Mouse (Mus musculus) splenic B cell, adult 2 months (primary cell): ENCODE results near the gene Gm15155.
"Not testable (repeated sequence)": the region's sequence is repeated elsewhere in the genome, so short reads cannot be mapped to it uniquely, and the experiment has no call there.

Source experiments
- DNase-seq: peaks from one replicate; pipeline ENCODE4 v3.0.0-alpha.2; 2011; ENCODE audit warnings: low read depth, low spot score
- H3K27me3 ChIP-seq: 2 replicates; pipeline ENCODE4 v1.6.1; 2012; ENCODE audit warnings: mild to moderate bottlenecking, low read length, moderate library complexity, mixed read lengths; ENCODE audit not compliant: control insufficient read depth, poor library complexity, insufficient read depth, severe bottlenecking
- H3K36me3 ChIP-seq: 2 replicates; pipeline ENCODE4 v1.6.1; 2012; ENCODE audit warnings: mild to moderate bottlenecking, low read length, moderate library complexity, mixed read lengths; ENCODE audit not compliant: control insufficient read depth, poor library complexity, insufficient read depth, severe bottlenecking

The Gm15155 gene

GRCm38 (mm10) chrX:155657971-155658370 is 33.4 kb downstream of the Gm15155 start:
- no peaks in the 10 kb centered on the region for H3K36me3 ChIP-seq
- no peaks in the 10 kb centered on the region for H3K27me3 ChIP-seq
- DNase-seq = no peak

- not testable (repeated sequence) for H3K36me3 ChIP-seq, DNase-seq, H3K27me3 ChIP-seq
Observed at GRCm38 (mm10) chrX:155690440-155690839, 65.9 kb downstream of the Gm15155 start.

GRCm38 (mm10) chrX:155724157-155724556 is 99.6 kb downstream of the Gm15155 start:
- DNase-seq = no peak
- no peaks in the 10 kb centered on the region for H3K27me3 ChIP-seq
- H3K36me3 ChIP-seq = no peaks in the 10 kb centered on the region

- Histone ChIP-seq H3K36me3 (no peaks in the 10 kb centered on the region), H3K27me3 (no peaks in the 10 kb centered on the region)
- DNase-seq = no peak
Observed at GRCm38 (mm10) chrX:155728387-155728786, 103.8 kb downstream of the Gm15155 start.

- no peak for DNase-seq
- H3K36me3 ChIP-seq = no peaks in the 10 kb centered on the region
- H3K27me3 ChIP-seq = no peaks in the 10 kb centered on the region
Observed at GRCm38 (mm10) chrX:155888118-155888517, 263.6 kb downstream of the Gm15155 start.

- Histone ChIP-seq H3K27me3 (no peaks in the 10 kb centered on the region), H3K36me3 (no peaks in the 10 kb centered on the region)
- DNase-seq = no peak
Observed at GRCm38 (mm10) chrX:155900040-155900439, 275.5 kb downstream of the Gm15155 start.

GRCm38 (mm10) chrX:155901742-155902141 is 277.2 kb downstream of the Gm15155 start:
- no peak for DNase-seq
- no peaks in the 10 kb centered on the region for H3K36me3 ChIP-seq
- no peaks in the 10 kb centered on the region for H3K27me3 ChIP-seq

- DNase-seq = no peak
- Histone ChIP-seq H3K36me3 (no peaks in the 10 kb centered on the region), H3K27me3 (no peaks in the 10 kb centered on the region)
Observed at GRCm38 (mm10) chrX:155903108-155903507, 278.6 kb downstream of the Gm15155 start.

- no peaks in the 10 kb centered on the region for H3K27me3 ChIP-seq
- DNase-seq = no peak
- no peaks in the 10 kb centered on the region for H3K36me3 ChIP-seq
Observed at GRCm38 (mm10) chrX:156009756-156010155, 385.2 kb downstream of the Gm15155 start.

GRCm38 (mm10) chrX:156155776-156156175 is 531.2 kb downstream of the Gm15155 start:
- no peak for DNase-seq
- H3K36me3 ChIP-seq = no peaks in the 10 kb centered on the region
- no peaks in the 10 kb centered on the region for H3K27me3 ChIP-seq

GRCm38 (mm10) chrX:156171587-156171986 is 547.0 kb downstream of the Gm15155 start:
- no peak for DNase-seq
- Histone ChIP-seq H3K36me3 (no peaks in the 10 kb centered on the region), H3K27me3 (no peaks in the 10 kb centered on the region)

- H3K36me3 ChIP-seq, DNase-seq, H3K27me3 ChIP-seq: not testable (repeated sequence)
Observed at GRCm38 (mm10) chrX:156303806-156304205, 679.3 kb downstream of the Gm15155 start.
